Mouse (Mus musculus) kidney, embryonic 14.5 days (tissue): Measurements from ENCODE around the gene Dnajb3. TPM values are rescaled to one million over a fixed set of nuclear protein-coding genes. Genes with fewer than 3 reads are reported as not detected.

Source experiments
- ATAC-seq: fragments of 200-750 bp; cut with Nextera tagmentation; 2 replicates; pipeline ENCODE4 v1.8.0; 2017; ENCODE audit warnings: moderate number of reproducible peaks, mild to moderate bottlenecking, moderate TSS enrichment, moderate library complexity; ENCODE audit not compliant: low FRiP score, low TSS enrichment
- H3K27ac ChIP-seq: fragments of 300-500 bp; sonication (generic); 2 replicates; pipeline ENCODE4 v1.5.1; 2014; ENCODE audit warnings: low read depth, mild to moderate bottlenecking, low read length, moderate library complexity, mixed read lengths
- H3K27me3 ChIP-seq: fragments of 300-500 bp; sonication (generic); 2 replicates; pipeline ENCODE4 v1.6.1; 2014; ENCODE audit warnings: mild to moderate bottlenecking, low read length; ENCODE audit not compliant: control insufficient read depth, insufficient read depth
- H3K36me3 ChIP-seq: fragments of 300-500 bp; sonication (generic); 2 replicates; pipeline ENCODE4 v1.6.1; 2014; ENCODE audit warnings: low read length, mixed read lengths; ENCODE audit not compliant: control insufficient read depth, insufficient read depth
- H3K4me1 ChIP-seq: fragments of 300-500 bp; sonication (generic); 2 replicates; pipeline ENCODE4 v1.6.1; 2014; ENCODE audit warnings: low read length, mixed read lengths; ENCODE audit not compliant: control insufficient read depth, insufficient read depth
- H3K4me2 ChIP-seq: fragments of 300-500 bp; sonication (generic); replicated peaks from 2 replicates; pipeline ENCODE4 v1.6.1; 2014; ENCODE audit warnings: low read depth, mild to moderate bottlenecking, low read length
- H3K4me3 ChIP-seq: fragments of 300-500 bp; sonication (generic); 2 replicates; pipeline ENCODE4 v1.5.1; 2014; ENCODE audit warnings: mild to moderate bottlenecking, low read length
- H3K9ac ChIP-seq: fragments of 300-500 bp; sonication (generic); 2 replicates; pipeline ENCODE4 v1.6.1; 2014; ENCODE audit warnings: low read depth, mild to moderate bottlenecking, low read length, moderate library complexity
- H3K9me3 ChIP-seq: fragments of 300-500 bp; sonication (generic); 2 replicates; pipeline ENCODE4 v1.6.1; 2016; ENCODE audit warnings: low read length; ENCODE audit not compliant: control insufficient read depth
- WGBS: fragments of 180-500 bp; shearing (Covaris S2); extraction: QIAGEN DNeasy Blood & Tissue Kit; methylation state at CpG from one replicate; pipeline ENCODE4 v1.1.7; 2014; 5-methylcytosine and 5-hydroxymethylcytosine counted together
- polyA plus RNA-seq: library from polyadenylated mRNA; unstranded; fragments of >200 nt; fragmentation: Nextera tagmentation; extraction: Ambion mirVana; gene quantifications from 2 replicates; pipeline ENCODE4 v1.2.1, GENCODE M21; 2014

Dnajb3 gene
- polyA plus RNA-seq, 1 experiment from 2014 or later, result 12.7 TPM

DNA sequence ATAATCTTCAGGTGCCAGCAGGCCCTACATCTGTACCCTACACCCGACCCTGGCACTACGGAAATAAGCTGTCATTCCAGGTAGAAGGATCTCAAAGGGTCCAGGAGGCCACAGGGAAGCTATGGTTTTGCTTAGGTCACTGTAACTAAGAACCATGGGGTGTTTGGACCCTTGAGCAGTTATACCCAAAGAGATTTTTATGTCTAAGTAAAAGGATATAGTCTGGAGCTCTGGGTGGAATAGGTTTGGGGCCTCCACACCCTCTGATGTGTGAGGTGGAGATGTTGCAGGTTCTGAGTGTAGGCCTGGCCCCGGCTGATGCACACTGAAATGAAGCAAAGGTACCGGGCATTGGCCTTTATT, 28.6 kb upstream of the Dnajb3 start:
- WGBS, result 65% methylated on average over 4 of the region's 4 CpGs

DNA sequence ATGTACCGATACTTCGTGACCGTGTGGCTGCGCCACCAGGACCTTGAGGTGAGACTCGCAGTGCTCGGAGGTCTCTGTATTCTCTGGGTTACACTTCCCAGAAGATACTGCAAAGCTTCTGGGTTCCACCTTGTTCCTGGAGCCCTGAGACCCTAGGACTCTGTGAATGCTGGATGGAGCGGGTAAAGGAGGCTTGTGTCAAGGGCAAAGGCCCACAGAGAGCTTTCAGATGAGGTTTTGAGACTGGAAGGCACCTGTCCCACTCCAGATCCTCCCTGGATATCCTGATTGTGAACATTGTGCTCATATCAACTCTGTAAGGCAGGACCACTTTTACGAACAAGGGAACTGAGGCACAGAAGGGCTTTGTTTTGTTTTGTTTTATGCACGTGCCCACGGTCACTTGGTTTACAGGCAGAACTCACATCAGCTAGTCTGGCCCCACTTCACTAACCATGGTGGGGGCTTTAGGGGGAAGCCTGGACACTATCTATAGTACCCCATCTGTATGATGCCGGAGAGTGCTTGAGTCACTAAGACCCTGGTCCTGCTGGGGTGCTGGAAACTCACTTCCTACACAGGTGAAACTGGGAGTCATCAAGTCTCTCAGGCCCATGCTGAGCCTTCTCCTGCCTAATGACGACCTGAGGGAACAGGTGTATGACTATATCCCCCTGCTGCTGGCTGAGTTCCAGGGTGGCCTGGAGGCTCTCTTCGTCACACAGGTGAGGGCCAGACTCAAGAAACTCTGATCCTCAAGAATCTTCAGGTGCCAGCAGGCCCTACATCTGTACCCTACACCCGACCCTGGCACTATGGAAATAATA, 28.1 kb upstream of the Dnajb3 start:
- no peak overlapping the region for H3K9ac ChIP-seq
- ATAC-seq, result no peak
- H3K4me3 ChIP-seq, result no peak overlapping the region
- H3K36me3 ChIP-seq, result no peaks in the 10 kb centered on the region
- H3K4me2 ChIP-seq, result no peak overlapping the region
- WGBS, result 72% methylated on average over 14 of the region's 14 CpGs
- peaks cover 95% of the 10 kb centered on the region for H3K9me3 ChIP-seq
- H3K27me3 ChIP-seq, result no peaks in the 10 kb centered on the region
- no peaks in the 10 kb centered on the region for H3K4me1 ChIP-seq
- H3K27ac ChIP-seq, result no peak overlapping the region

More for the DNA sequence above, 28.6 kb upstream of the Dnajb3 start:
- Histone ChIP-seq H3K9me3 (peaks cover 95% of the 10 kb centered on the region), H3K4me2 (no peak overlapping the region), H3K36me3 (no peaks in the 10 kb centered on the region), H3K4me1 (no peaks in the 10 kb centered on the region), H3K27me3 (no peaks in the 10 kb centered on the region), H3K4me3 (no peak overlapping the region), H3K9ac (no peak overlapping the region), H3K27ac (no peak overlapping the region)
- ATAC-seq, result no peak

DNA sequence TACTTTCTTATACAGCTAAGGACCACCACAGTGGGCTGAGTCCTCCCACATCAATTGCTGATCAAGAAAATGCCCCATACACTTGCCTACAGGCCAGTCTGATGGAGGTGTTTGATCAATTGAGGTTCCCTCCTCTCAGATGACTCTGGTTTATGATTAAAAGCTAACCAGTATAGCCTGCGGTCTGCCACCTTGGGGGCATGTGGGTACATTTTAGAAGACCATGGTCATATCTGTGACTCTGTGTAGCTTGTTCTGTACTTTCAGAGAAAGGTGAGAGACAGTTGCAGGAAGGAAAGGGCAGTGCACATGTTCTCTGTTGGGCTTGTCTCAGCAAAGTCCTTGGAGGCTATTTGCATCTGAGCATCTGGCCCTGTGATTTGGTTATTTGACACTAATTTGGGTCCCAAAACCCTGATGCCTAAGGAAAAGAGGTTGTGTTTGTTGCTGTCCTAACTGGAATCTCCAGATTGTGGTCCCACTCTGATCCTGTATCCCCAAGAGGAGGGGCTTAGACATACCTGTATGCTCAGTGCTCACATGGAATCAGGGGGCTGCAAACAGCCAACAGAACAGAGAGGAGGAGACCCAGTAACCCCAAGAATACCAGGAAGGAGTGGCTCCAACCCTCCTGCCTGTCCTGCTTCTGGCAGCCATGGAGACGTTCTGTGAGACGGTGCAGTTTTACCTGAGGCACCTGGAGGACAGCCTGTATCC, 27.2 kb upstream of the Dnajb3 start:
- ATAC-seq, result no peak
- H3K4me3 ChIP-seq, result no peak overlapping the region
- H3K9ac ChIP-seq, result no peak overlapping the region
- no peaks in the 10 kb centered on the region for H3K27me3 ChIP-seq
- H3K9me3 ChIP-seq, result peaks cover 95% of the 10 kb centered on the region
- no peak overlapping the region for H3K4me2 ChIP-seq
- WGBS, result 57% methylated on average over 3 of the region's 3 CpGs
- H3K27ac ChIP-seq, result no peak overlapping the region
- H3K36me3 ChIP-seq, result no peaks in the 10 kb centered on the region
- no peaks in the 10 kb centered on the region for H3K4me1 ChIP-seq

GRCm38 (mm10) chr1:88231803-88232499, 26.4 kb upstream of the Dnajb3 start:
- Histone ChIP-seq H3K36me3 (no peaks in the 10 kb centered on the region), H3K9ac (no peak overlapping the region), H3K4me1 (no peaks in the 10 kb centered on the region), H3K4me2 (no peak overlapping the region), H3K9me3 (peaks cover 95% of the 10 kb centered on the region), H3K27me3 (no peaks in the 10 kb centered on the region), H3K27ac (no peak overlapping the region), H3K4me3 (no peak overlapping the region)
- 67% methylated on average over 7 of the region's 7 CpGs for whole genome bisulfite sequencing
- ATAC-seq, result no peak

- Histone ChIP-seq H3K9ac (no peak overlapping the region), H3K4me1 (no peaks in the 10 kb centered on the region), H3K27me3 (no peaks in the 10 kb centered on the region), H3K27ac (no peak overlapping the region), H3K4me3 (no peak overlapping the region), H3K9me3 (peaks cover 97% of the 10 kb centered on the region), H3K4me2 (no peak overlapping the region), H3K36me3 (no peaks in the 10 kb centered on the region)
- WGBS, result 76% methylated on average over 6 of the region's 6 CpGs
- ATAC-seq, result no peak
Measured at GRCm38 (mm10) chr1:88230981-88231802, 25.6 kb upstream of the Dnajb3 start.

DNA sequence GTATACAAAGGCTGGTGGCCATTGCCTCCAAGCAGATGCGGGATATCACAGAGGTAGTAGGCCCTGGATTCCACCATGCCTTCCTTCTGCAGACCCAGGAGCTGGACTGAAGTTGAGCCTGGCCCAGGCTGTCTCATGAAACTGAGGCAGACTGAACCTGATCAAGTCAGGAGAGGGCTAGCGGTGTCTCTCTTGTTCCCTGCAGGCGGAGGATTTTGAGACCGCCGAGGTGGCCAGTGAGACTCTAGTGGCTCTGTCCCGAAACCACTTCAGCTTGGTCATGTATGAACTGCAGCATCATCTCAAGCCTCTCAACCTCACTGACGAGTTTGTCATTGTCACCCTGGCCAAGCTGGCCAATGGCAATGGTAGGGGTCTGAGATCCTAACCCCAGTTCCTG, 24.8 kb upstream of the Dnajb3 start:
- Histone ChIP-seq H3K27me3 (no peaks in the 10 kb centered on the region), H3K27ac (no peak overlapping the region), H3K9ac (no peak overlapping the region), H3K9me3 (peaks cover 97% of the 10 kb centered on the region), H3K4me1 (no peaks in the 10 kb centered on the region), H3K4me2 (no peak overlapping the region), H3K4me3 (no peak overlapping the region), H3K36me3 (no peaks in the 10 kb centered on the region)
- WGBS, result 70% methylated on average over 7 of the region's 7 CpGs
- no peak for ATAC-seq

DNA sequence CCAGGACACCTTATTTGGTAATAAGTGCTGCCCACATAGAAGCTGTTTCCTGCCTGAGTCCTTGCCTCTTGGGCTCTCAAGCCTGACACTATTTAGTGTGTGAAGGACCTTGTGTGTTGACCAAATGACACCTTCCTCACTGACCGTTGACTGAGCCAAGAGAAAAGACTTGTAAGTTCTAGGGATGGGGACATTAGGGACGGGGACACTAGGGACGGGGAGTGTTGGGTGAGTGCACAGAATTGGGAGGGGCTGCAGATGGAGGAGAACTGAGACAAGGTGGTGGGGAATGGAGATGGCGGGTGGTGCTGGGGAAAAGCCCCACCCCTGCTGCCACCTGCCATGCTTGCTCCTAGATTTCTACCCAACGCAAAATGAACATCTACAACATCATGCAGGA, 24.4 kb upstream of the Dnajb3 start:
- no peak overlapping the region for H3K9ac ChIP-seq
- WGBS, result 88% methylated on average over 5 of the region's 5 CpGs
- no peak overlapping the region for H3K27ac ChIP-seq
- no peaks in the 10 kb centered on the region for H3K36me3 ChIP-seq
- no peak for ATAC-seq
- no peak overlapping the region for H3K4me2 ChIP-seq
- no peaks in the 10 kb centered on the region for H3K4me1 ChIP-seq
- H3K9me3 ChIP-seq, result peaks cover 94% of the 10 kb centered on the region
- H3K27me3 ChIP-seq, result no peaks in the 10 kb centered on the region
- no peak overlapping the region for H3K4me3 ChIP-seq

- peaks cover 90% of the 10 kb centered on the region for H3K9me3 ChIP-seq
- H3K4me2 ChIP-seq, result no peak overlapping the region
- no peaks in the 10 kb centered on the region for H3K36me3 ChIP-seq
- H3K9ac ChIP-seq, result no peak overlapping the region
- H3K27ac ChIP-seq, result no peak overlapping the region
- no peaks in the 10 kb centered on the region for H3K27me3 ChIP-seq
- no peaks in the 10 kb centered on the region for H3K4me1 ChIP-seq
- no peak overlapping the region for H3K4me3 ChIP-seq
- 82% methylated on average over 3 of the region's 3 CpGs for WGBS
- no peak for ATAC-seq
Measured at GRCm38 (mm10) chr1:88229566-88229965, 24.0 kb upstream of the Dnajb3 start.
